Mouse (Mus musculus) small intestine, adult 2 months (tissue): ENCODE data around the gene Agpat4. TPM values are rescaled to one million over a fixed set of nuclear protein-coding genes. Genes with fewer than 3 reads are reported as not detected.

ENCODE experiments used
- H3K27ac ChIP-seq: fragments of 200-500 bp; 2 replicates; pipeline ENCODE4 v1.5.1; 2012; ENCODE audit warnings: low read depth, low read length, control low read depth, inconsistent platforms; ENCODE audit not compliant: insufficient read depth
- H3K27me3 ChIP-seq: fragments of 200-500 bp; 2 replicates; pipeline ENCODE4 v1.6.1; 2012; ENCODE audit warnings: mild to moderate bottlenecking, moderate library complexity, low read length, inconsistent platforms; ENCODE audit not compliant: control insufficient read depth, insufficient read depth
- H3K36me3 ChIP-seq: fragments of 200-500 bp; 2 replicates; pipeline ENCODE4 v1.6.1; 2012; ENCODE audit warnings: mild to moderate bottlenecking, low read length, control low read depth, inconsistent platforms; ENCODE audit not compliant: control insufficient read depth, insufficient read depth
- H3K4me1 ChIP-seq: fragments of 200-500 bp; 2 replicates; pipeline ENCODE4 v1.6.1; 2012; ENCODE audit warnings: low read length, inconsistent platforms, mixed read lengths; ENCODE audit not compliant: control insufficient read depth, insufficient read depth, insufficient read length
- H3K4me3 ChIP-seq: fragments of 200-500 bp; 2 replicates; pipeline ENCODE4 v1.5.1; 2012; ENCODE audit warnings: low read depth, mild to moderate bottlenecking, control low read depth, inconsistent platforms, low read length, moderate library complexity
- CTCF ChIP-seq: fragments of 200-500 bp; IDR thresholded peaks from 2 replicates; pipeline ENCODE4 v1.5.1; 2012; ENCODE audit warnings: low read depth, mild to moderate bottlenecking, control low read depth, inconsistent platforms, low read length, moderate library complexity, mixed read lengths; ENCODE audit not compliant: insufficient replicate concordance, insufficient read length; ENCODE audit errors: extremely low read depth
- POLR2A ChIP-seq: fragments of 200-500 bp; IDR thresholded peaks from 2 replicates; pipeline ENCODE4 v1.6.1; 2012; ENCODE audit warnings: low read depth, mild to moderate bottlenecking, control low read depth, inconsistent platforms, low read length, moderate library complexity
- WGBS: fragments of 180-500 bp; shearing (Covaris S2); methylation state at CpG from one replicate; pipeline ENCODE4 v1.1.7; 2018; 5-methylcytosine and 5-hydroxymethylcytosine counted together
- polyA plus RNA-seq: library from polyadenylated mRNA; depleted of rRNA; stranded (reverse); fragments of >200 nt; gene quantifications from 2 replicates; pipeline ENCODE4 v1.2.3, GENCODE M21; 2012

The Agpat4 gene
- polyA plus RNA-seq, 1 experiment = 10.3 TPM

GRCm38 (mm10) chr17:12094827-12095590 is 23.5 kb upstream of the Agpat4 start:
- TF ChIP-seq CTCF = no peak
- TF ChIP-seq POLR2A = no peak
- 91% methylated on average over 9 of the region's 9 CpGs for WGBS
- Histone ChIP-seq H3K4me1 (no peaks in the 10 kb centered on the region), H3K36me3 (no peaks in the 10 kb centered on the region), H3K27ac (no peak overlapping the region), H3K27me3 (no peaks in the 10 kb centered on the region), H3K4me3 (no peak overlapping the region)

DNA sequence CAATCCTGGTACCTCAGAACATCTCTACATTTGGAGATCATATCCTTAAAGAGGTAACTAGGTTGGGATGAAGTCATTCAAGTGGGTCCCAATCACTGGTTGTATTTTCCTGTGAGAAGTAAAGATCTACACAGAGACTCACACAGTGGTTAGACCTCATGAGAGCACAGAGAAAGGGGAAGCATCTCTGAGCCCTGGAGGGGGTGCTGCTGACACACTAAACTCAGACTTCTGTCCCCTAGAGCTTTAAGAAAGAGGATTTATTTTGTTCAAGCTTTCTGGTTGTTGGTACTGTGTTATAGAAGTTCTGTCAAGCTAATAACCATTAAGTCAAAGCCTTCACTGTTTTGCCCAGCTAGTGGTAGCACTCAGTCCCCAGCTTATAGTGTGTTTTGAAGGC is 19.1 kb upstream of the Agpat4 start:
- TF ChIP-seq CTCF = no peak
- TF ChIP-seq POLR2A = no peak
- Histone ChIP-seq H3K4me1 (no peaks in the 10 kb centered on the region), H3K4me3 (no peak overlapping the region), H3K27me3 (no peaks in the 10 kb centered on the region), H3K36me3 (no peaks in the 10 kb centered on the region), H3K27ac (no peak overlapping the region)

DNA sequence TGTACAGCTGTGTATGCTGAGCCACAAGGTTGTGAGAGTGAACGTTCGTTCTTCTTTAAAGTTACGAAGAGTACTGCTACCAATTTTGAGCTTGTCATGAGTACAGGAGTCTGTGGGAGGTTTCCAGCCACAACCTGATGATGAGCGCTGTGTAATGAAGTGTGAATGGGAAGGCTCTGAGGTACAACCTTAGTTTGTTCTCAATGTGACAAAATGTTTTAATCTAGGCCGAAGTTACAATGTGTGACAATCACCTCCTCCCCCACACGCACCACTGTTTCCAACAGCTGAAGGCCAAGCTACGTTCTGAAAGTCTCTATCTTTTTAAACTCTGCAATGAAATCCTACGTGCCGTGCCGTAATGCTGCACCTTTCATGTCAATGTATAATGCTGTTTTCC is 16.2 kb upstream of the Agpat4 start:
- WGBS = 96% methylated on average over 10 of the region's 10 CpGs
- no peak overlapping the region for H3K27ac ChIP-seq
- no peaks in the 10 kb centered on the region for H3K36me3 ChIP-seq
- no peaks in the 10 kb centered on the region for H3K27me3 ChIP-seq
- no peaks in the 10 kb centered on the region for H3K4me1 ChIP-seq
- no peak for TF ChIP-seq POLR2A
- TF ChIP-seq CTCF = no peak
- H3K4me3 ChIP-seq = no peak overlapping the region

DNA sequence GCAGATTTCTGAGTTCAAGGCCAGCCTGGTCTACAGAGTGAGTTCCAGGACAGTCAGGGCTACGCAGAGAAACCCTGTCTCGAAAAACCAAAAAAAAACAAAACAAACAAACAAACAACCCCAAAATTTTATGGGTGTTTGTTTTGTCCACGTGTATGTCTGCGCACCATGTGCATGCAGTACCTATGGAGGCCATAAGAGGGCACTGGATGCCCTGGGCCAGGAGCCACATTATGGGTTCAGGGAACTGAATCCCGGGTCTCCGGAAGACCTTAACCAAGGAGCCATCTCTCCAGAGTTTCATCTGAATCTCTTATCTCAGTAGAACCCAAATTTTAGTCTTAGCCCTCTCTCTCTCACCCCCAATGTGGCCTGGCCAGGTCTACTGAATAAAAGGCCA is 14.7 kb upstream of the Agpat4 start:
- Histone ChIP-seq H3K27ac (no peak overlapping the region), H3K4me1 (no peaks in the 10 kb centered on the region), H3K36me3 (no peaks in the 10 kb centered on the region), H3K27me3 (no peaks in the 10 kb centered on the region), H3K4me3 (no peak overlapping the region)
- WGBS = 85% methylated on average over 6 of the region's 6 CpGs
- TF ChIP-seq CTCF (peak; percentile 53; the same call in 1 of the 2 replicates), POLR2A (no peak)

DNA sequence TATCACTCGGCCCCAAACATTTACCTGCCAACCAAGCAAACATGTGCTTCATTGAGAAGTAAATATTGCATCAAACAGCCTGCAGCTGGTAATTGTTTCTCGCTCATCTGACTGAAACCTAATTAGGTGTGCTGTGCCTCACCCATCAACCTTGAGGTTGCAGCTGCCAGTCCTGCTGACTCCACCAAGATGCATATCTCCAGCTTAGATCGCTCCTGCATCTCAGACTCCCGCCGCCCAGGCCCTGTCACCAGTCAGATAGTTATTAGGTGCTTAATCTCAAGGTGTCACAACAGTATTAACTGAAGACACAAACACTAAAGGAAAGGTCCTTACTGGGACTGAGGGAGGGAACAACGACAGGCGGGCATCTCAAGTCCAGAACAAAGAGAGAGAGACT is 14.3 kb upstream of the Agpat4 start:
- Histone ChIP-seq H3K36me3 (no peaks in the 10 kb centered on the region), H3K27me3 (no peaks in the 10 kb centered on the region), H3K27ac (no peak overlapping the region), H3K4me3 (no peak overlapping the region), H3K4me1 (no peaks in the 10 kb centered on the region)
- TF ChIP-seq CTCF (no peak), POLR2A (no peak)
- WGBS = 78% methylated on average over 7 of the region's 7 CpGs

GRCm38 (mm10) chr17:12104690-12105089 is 13.8 kb upstream of the Agpat4 start:
- no peak for TF ChIP-seq CTCF
- TF ChIP-seq POLR2A = no peak
- H3K4me1 ChIP-seq = no peaks in the 10 kb centered on the region
- no peak overlapping the region for H3K27ac ChIP-seq
- no peaks in the 10 kb centered on the region for H3K36me3 ChIP-seq
- no peaks in the 10 kb centered on the region for H3K27me3 ChIP-seq
- H3K4me3 ChIP-seq = no peak overlapping the region
- 92% methylated on average over 6 of the region's 6 CpGs for WGBS

GRCm38 (mm10) chr17:12106255-12106654 is 12.2 kb upstream of the Agpat4 start:
- no peaks in the 10 kb centered on the region for H3K27me3 ChIP-seq
- no peak overlapping the region for H3K4me3 ChIP-seq
- no peaks in the 10 kb centered on the region for H3K4me1 ChIP-seq
- H3K27ac ChIP-seq = no peak overlapping the region
- TF ChIP-seq POLR2A = no peak
- no peaks in the 10 kb centered on the region for H3K36me3 ChIP-seq
- WGBS = 69% methylated on average over 4 of the region's 4 CpGs
